Comparison of ENCODE assay signal across 8 mouse cellular contexts in genomic region chr16:91484808-91485700, GRCm38 (mm10). TPM values are rescaled to one million over a fixed set of nuclear protein-coding genes. Genes with fewer than 3 reads are reported as not detected.
A peak's percentile ranks its signal among the peaks of the same experiment; 100 is the strongest.
DNase-seq lines count a peak whose midpoint lies in the region; ATAC-seq lines count a peak whose summit lies in the region.

Gene Ifnar1, plus strand, starts transcription at chr16:91485238.

- under 1% methylated on average over 64 of the region's 68 CpGs for WGBS in lung, embryonic 16.5 days

- peak within 1 kb of the TSS; percentile 81 for H3K4me2 ChIP-seq in lung, embryonic 16.5 days (ENCODE audit: low read depth, low read length)

- peaks cover 7% of the 10 kb centered on the region for H3K36me3 ChIP-seq in lung, embryonic 16.5 days (ENCODE audit: control insufficient read depth, insufficient read depth, low read length)

- peaks cover 12% of the 10 kb centered on the region for H3K4me1 ChIP-seq in lung, embryonic 16.5 days (replicated peaks; ENCODE audit: control insufficient read depth, insufficient read depth, low read length)

- DNase-seq in MEL-GATA-1-ER (ENCODE audit: extremely low read depth, low read depth) = peak; percentile 96
- DNase-seq in cerebellum, adult 8-10 months = peak; percentile 98
- DNase-seq in forelimb bud, embryonic 11.5 days (ENCODE audit: low read depth, low spot score) = peak; percentile 98
- DNase-seq in layer of hippocampus, adult 9-10 months (ENCODE audit: low spot score) = peak; percentile 90
- peak; percentile 98 for DNase-seq in ovary, postnatal 10 days (ENCODE audit: low spot score)
- DNase-seq in thymus, postnatal 10 days (ENCODE audit: low spot score in 2 of 2) = peak; percentile 95 to 96

- H3K9ac ChIP-seq in lung, embryonic 16.5 days (ENCODE audit: low read length) = peak within 1 kb of the TSS; percentile 99

- peak within 1 kb of the TSS; percentile 97 for H3K4me3 ChIP-seq in lung, embryonic 16.5 days (ENCODE audit: low read length)

- H3K9me3 ChIP-seq in lung, embryonic 16.5 days (ENCODE audit: control insufficient read depth, low read length) = no peaks in the 10 kb centered on the region

- peak; percentile 97 to 99 for ATAC-seq in hematopoietic stem cell, adult 5-6 weeks (replicated peaks in 1 of 2; ENCODE audit: insufficient read depth in 1 of 2, low FRiP score in 2 of 2, low TSS enrichment in 1 of 2, low read depth in 1 of 2, poor library complexity in 2 of 2, severe bottlenecking in 2 of 2)
- ATAC-seq in lung, embryonic 16.5 days (ENCODE audit: low read depth) = peak; percentile 100

- H3K27ac ChIP-seq in lung, embryonic 16.5 days (ENCODE audit: low read length) = peak within 1 kb of the TSS; percentile 99

- H3K27me3 ChIP-seq in lung, embryonic 16.5 days (ENCODE audit: control insufficient read depth, insufficient read depth, low read depth, low read length) = no peaks in the 10 kb centered on the region

RNA-seq across cellular contexts. Expression of gene Ifnar1, which starts in this region (rescaled TPM):
- total RNA-seq in hematopoietic stem cell, adult 5-6 weeks (2017) = 46.4 and 55.3 TPM in 2 replicates
- 65.0 and 69.3 TPM in 2 replicates for polyA plus RNA-seq in lung, embryonic 16.5 days (2015; fragmentation: Nextera tagmentation; extraction: Ambion mirVana)

Comparison
In these comparisons a context has a peak if more than half of its experiments do, and no peak if none do; other contexts are left out.
1. Peak in every context shown above with its lines: DNase-seq, ATAC-seq, H3K4me3 ChIP-seq and H3K27ac ChIP-seq.